Mouse (Mus musculus): ENCODE measurements around the gene Bcl2l14. TPM values are rescaled to one million over a fixed set of nuclear protein-coding genes. Genes with fewer than 3 reads are reported as not detected.

Gene Bcl2l14
- polyA plus RNA-seq, 2 experiments, result 0.08 TPM; not detected in 1

DNA sequence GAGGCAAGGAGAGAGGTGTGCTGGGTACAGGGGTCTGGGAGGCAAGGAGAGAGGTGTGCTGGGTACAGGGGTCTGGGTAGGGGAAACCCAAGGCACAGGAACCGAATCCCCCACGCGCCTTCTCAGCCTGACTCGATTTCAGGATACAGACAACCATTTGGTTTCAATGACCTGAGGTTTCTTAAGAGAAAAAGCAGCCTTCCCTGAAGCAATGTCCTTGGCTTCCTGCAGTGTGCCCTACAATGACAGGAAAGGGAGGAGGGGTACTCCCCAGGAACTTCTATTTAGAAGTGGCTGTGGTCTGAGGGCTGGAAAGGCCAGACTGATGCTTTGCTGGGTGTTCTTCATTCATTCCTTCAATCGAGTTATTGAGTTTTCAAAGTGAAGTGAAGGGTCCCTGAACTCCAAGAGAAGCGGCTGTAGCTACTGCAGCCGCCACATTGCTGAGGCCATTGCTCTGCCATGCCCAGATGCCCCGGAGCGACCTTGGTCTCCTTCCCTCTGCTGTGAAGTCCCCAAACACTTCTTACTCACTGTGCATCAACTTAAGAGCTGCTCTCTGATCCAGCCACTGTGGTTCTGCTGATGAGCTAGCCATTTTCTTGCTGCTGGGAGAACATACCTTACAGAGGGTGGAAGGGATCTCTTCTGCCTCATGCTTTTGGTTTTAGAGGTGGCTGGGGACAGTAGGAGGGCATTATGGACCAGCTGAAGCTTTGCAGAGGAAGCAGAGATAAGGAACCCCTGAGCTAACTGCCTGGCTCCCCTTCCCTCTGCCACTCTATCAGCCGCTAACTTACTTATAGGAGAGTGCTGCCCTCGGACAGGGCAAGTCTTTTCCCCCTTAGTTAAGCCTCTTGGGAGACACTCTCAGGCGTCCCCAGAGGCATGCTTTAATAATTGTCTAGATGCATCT lies 28.5 kb upstream of the Bcl2l14 start:
- ATAC-seq (ENCODE audit: insufficient read depth) (no peak), DNase-seq (ENCODE audit: low read depth in 3 of 3, low spot score in 3 of 3) (no peak)
- Histone ChIP-seq H3K36me3 (replicated peaks; ENCODE audit: control insufficient read depth, insufficient read depth, low read depth) (no peaks in the 10 kb centered on the region), H3K9ac (replicated peaks) (no peak overlapping the region), H3K9me3 (ENCODE audit: control insufficient read depth, low read length) (no peaks in the 10 kb centered on the region), H3K4me3 (ENCODE audit: insufficient read depth in 1 of 2, low read depth in 2 of 2, low read length in 2 of 2) (no peak overlapping the region), H3K4me1 (replicated peaks; ENCODE audit: control insufficient read depth in 2 of 2, insufficient read depth in 2 of 2, low read length in 1 of 2) (peaks cover 0 to 8% of the 10 kb centered on the region in 2 experiments; a peak in 2 of 4 replicates), H3K4me2 (ENCODE audit: low read depth) (no peak overlapping the region), H3K27ac (no peak overlapping the region), H3K27me3 (ENCODE audit: control insufficient read depth, insufficient read depth, low read length) (no peaks in the 10 kb centered on the region)
- TF ChIP-seq CTCF (IDR thresholded peaks at IDR 0.05; ENCODE audit: low read depth) (no peak), EP300 (IDR thresholded peaks at IDR 0.05; ENCODE audit: low read depth) (no peak)
- 16% methylated on average over 12 of the region's 12 CpGs for WGBS (ENCODE audit: insufficient replicate concordance)

DNA sequence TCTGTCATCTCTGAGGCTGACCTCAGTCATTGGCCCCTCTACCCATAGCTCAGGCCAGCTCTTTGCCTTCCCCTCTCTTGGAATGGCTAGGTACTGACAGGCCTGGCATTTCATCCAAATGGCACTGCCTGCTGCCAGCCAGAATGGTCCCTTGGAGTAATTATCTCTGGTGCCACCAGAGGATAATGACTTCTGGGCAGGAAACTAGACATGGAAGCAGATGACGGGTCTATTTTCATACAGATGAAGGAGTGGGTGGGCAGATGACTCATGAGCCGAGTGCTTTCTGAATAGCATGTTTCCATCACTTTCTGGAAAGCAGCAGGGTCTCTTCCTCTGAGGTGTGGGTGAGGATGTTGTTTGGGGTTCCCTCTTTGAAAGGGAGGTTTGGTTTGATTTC lies 23.2 kb upstream of the Bcl2l14 start:
- Histone ChIP-seq H3K4me2 (ENCODE audit: low read depth) (no peak overlapping the region), H3K36me3 (replicated peaks; ENCODE audit: control insufficient read depth, insufficient read depth, low read depth) (no peaks in the 10 kb centered on the region), H3K4me1 (replicated peaks; ENCODE audit: control insufficient read depth in 2 of 2, insufficient read depth in 2 of 2, low read length in 1 of 2) (no peaks in the 10 kb centered on the region; a peak in 1 of 4 replicates), H3K4me3 (ENCODE audit: insufficient read depth in 1 of 2, low read depth in 2 of 2, low read length in 2 of 2) (no peak overlapping the region), H3K9me3 (ENCODE audit: control insufficient read depth, low read length) (no peaks in the 10 kb centered on the region), H3K9ac (replicated peaks) (no peak overlapping the region), H3K27ac (no peak overlapping the region), H3K27me3 (ENCODE audit: control insufficient read depth, insufficient read depth, low read length) (no peaks in the 10 kb centered on the region)
- no peak for DNase-seq (ENCODE audit: low read depth in 3 of 3, low spot score in 3 of 3)
- ATAC-seq (ENCODE audit: insufficient read depth), result no peak
- WGBS (ENCODE audit: insufficient replicate concordance), result 26% methylated on average over 2 of the region's 2 CpGs
- no peak for TF ChIP-seq CTCF (IDR thresholded peaks at IDR 0.05; ENCODE audit: low read depth)
- TF ChIP-seq EP300 (IDR thresholded peaks at IDR 0.05; ENCODE audit: low read depth), result no peak

DNA sequence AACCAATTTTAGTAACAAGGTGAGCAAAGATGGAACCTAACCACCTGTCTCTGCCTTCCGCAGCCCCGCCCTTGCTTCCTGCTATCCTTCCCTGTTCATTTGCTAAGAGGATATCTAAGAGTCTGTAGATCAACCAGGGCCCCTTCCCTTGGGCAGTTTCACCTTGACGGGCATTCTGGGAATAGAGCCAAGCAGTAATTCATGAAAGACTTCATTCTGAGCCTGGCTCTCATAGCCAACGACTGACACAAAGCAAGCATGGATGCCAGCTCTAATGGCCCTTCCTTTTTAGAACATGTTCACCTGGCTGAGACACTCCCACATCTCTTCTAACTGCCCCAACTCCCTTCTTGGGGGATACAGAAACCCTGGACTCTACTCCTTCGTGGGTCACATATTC lies 18.9 kb upstream of the Bcl2l14 start:
- Histone ChIP-seq H3K9ac (replicated peaks) (no peak overlapping the region), H3K4me3 (ENCODE audit: insufficient read depth in 1 of 2, low read depth in 2 of 2, low read length in 2 of 2) (no peak overlapping the region), H3K9me3 (ENCODE audit: control insufficient read depth, low read length) (no peaks in the 10 kb centered on the region), H3K4me2 (ENCODE audit: low read depth) (no peak overlapping the region), H3K27me3 (ENCODE audit: control insufficient read depth, insufficient read depth, low read length) (no peaks in the 10 kb centered on the region), H3K36me3 (replicated peaks; ENCODE audit: control insufficient read depth, insufficient read depth, low read depth) (no peaks in the 10 kb centered on the region), H3K27ac (no peak overlapping the region), H3K4me1 (replicated peaks; ENCODE audit: control insufficient read depth in 2 of 2, insufficient read depth in 2 of 2, low read length in 1 of 2) (no peaks in the 10 kb centered on the region)
- WGBS (ENCODE audit: insufficient replicate concordance), result 62% methylated on average over 5 of the region's 5 CpGs
- ATAC-seq (ENCODE audit: insufficient read depth), result no peak
- TF ChIP-seq CTCF (IDR thresholded peaks at IDR 0.05; ENCODE audit: low read depth) (no peak), EP300 (IDR thresholded peaks at IDR 0.05; ENCODE audit: low read depth) (no peak)
- no peak for DNase-seq (ENCODE audit: low read depth in 3 of 3, low spot score in 3 of 3)

GRCm38 (mm10) chr6:134377856-134378255 lies 18.3 kb upstream of the Bcl2l14 start:
- ATAC-seq (ENCODE audit: insufficient read depth), result no peak

GRCm38 (mm10) chr6:134381462-134381861 lies 14.7 kb upstream of the Bcl2l14 start:
- no peaks in the 10 kb centered on the region for H3K27me3 ChIP-seq (ENCODE audit: control insufficient read depth, insufficient read depth, low read length)
- H3K4me1 ChIP-seq (replicated peaks; ENCODE audit: control insufficient read depth in 2 of 2, insufficient read depth in 2 of 2, low read length in 1 of 2), result no peaks in the 10 kb centered on the region
- TF ChIP-seq CTCF (IDR thresholded peaks at IDR 0.05; ENCODE audit: low read depth) (no peak), EP300 (IDR thresholded peaks at IDR 0.05; ENCODE audit: low read depth) (no peak)
- H3K9me3 ChIP-seq (ENCODE audit: control insufficient read depth, low read length), result no peaks in the 10 kb centered on the region
- ATAC-seq (ENCODE audit: insufficient read depth) (no peak), DNase-seq (ENCODE audit: low read depth in 3 of 3, low spot score in 3 of 3) (no peak)
- H3K36me3 ChIP-seq (replicated peaks; ENCODE audit: control insufficient read depth, insufficient read depth, low read depth), result no peaks in the 10 kb centered on the region
- no peak overlapping the region for H3K4me2 ChIP-seq (ENCODE audit: low read depth)
- H3K4me3 ChIP-seq (ENCODE audit: insufficient read depth in 1 of 2, low read depth in 2 of 2, low read length in 2 of 2), result no peak overlapping the region
- H3K27ac ChIP-seq, result no peak overlapping the region
- no peak overlapping the region for H3K9ac ChIP-seq (replicated peaks)
- 61% methylated on average over 6 of the region's 6 CpGs for WGBS (ENCODE audit: insufficient replicate concordance)

More at GRCm38 (mm10) chr6:134377856-134378255, 18.3 kb upstream of the Bcl2l14 start:
- no peaks in the 10 kb centered on the region for H3K27me3 ChIP-seq (ENCODE audit: control insufficient read depth, insufficient read depth, low read length)
- 64% methylated on average over 3 of the region's 3 CpGs for WGBS (ENCODE audit: insufficient replicate concordance)
- H3K9me3 ChIP-seq (ENCODE audit: control insufficient read depth, low read length), result no peaks in the 10 kb centered on the region
- H3K27ac ChIP-seq, result no peak overlapping the region
- H3K36me3 ChIP-seq (replicated peaks; ENCODE audit: control insufficient read depth, insufficient read depth, low read depth), result no peaks in the 10 kb centered on the region
- no peak for DNase-seq (ENCODE audit: low read depth in 3 of 3, low spot score in 3 of 3)
- no peak overlapping the region for H3K9ac ChIP-seq (replicated peaks)
- no peak overlapping the region for H3K4me2 ChIP-seq (ENCODE audit: low read depth)
- no peak for TF ChIP-seq CTCF (IDR thresholded peaks at IDR 0.05; ENCODE audit: low read depth)
- no peak for TF ChIP-seq EP300 (IDR thresholded peaks at IDR 0.05; ENCODE audit: low read depth)
- H3K4me3 ChIP-seq (ENCODE audit: insufficient read depth in 1 of 2, low read depth in 2 of 2, low read length in 2 of 2), result no peak overlapping the region
- no peaks in the 10 kb centered on the region for H3K4me1 ChIP-seq (replicated peaks; ENCODE audit: control insufficient read depth in 2 of 2, insufficient read depth in 2 of 2, low read length in 1 of 2)

Measured in liver, embryonic 14.5 days (tissue).